Mouse (Mus musculus) lung, postnatal 10 days (tissue): ENCODE data around the gene Pi4k2b.
A peak's percentile ranks its signal among the peaks of the same experiment; 100 is the strongest.

ENCODE experiments used
- DNase-seq: peaks from one replicate; pipeline ENCODE4 v3.0.0; 2021

Pi4k2b gene

DNA sequence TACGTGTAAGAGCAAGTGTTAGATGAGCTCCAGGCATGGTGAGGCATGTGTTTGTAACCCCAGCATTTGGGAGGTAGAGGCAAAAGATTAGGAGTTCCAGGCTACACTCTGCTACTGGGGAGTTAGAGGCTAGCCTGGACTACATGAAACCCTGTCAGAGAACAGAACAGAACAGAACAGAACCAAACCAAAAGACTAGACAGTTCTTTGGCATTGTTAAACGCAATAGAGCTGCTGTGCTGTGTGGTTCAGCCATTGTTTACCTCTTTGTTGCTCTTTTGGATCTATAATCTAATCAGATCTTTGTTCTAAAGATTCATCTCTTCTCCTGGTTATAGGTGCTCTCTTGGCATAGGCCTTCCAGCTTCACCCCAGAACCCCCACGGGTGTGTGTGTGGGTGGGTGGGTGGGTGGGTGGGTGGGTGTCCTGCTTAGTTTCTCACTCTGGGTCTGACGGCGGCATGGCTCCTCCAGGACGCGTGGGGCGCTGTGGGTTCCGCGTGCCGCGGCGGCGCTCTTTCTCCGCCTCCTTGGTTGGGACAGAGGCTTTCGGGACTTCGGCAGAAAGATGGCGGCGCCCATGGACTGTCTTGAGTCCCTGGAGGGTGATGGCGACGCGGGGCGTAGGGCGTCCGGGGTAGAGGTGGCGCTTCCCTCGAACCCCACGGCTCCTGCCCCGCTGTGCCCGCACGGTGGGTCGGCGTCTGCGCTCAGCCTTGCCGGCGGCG is 41.3 kb downstream of the Pi4k2b start:
- DNase-seq, result peak; percentile 92

DNA sequence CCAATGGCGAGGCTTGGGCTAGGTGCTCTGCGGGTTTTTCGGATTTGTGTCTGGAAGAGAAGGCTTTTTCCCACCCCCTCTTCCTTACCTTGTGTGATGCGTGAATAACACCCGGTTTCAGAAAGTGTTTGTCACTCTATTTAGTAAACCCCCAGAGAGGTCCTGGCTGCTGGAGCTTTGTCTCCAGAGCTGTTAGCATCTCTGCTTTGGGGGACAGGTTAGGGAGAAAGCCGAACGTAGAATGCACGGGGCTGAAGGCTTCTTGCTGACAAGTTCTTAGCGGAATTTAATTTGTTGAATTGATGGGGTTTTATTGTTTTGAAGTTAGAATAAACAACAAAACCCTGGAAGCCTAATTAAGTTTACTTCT is 41.9 kb downstream of the Pi4k2b start:
- no peak for DNase-seq

GRCm38 (mm10) chr5:52783957-52784356 is 42.6 kb downstream of the Pi4k2b start:
- no peak for DNase-seq

DNA sequence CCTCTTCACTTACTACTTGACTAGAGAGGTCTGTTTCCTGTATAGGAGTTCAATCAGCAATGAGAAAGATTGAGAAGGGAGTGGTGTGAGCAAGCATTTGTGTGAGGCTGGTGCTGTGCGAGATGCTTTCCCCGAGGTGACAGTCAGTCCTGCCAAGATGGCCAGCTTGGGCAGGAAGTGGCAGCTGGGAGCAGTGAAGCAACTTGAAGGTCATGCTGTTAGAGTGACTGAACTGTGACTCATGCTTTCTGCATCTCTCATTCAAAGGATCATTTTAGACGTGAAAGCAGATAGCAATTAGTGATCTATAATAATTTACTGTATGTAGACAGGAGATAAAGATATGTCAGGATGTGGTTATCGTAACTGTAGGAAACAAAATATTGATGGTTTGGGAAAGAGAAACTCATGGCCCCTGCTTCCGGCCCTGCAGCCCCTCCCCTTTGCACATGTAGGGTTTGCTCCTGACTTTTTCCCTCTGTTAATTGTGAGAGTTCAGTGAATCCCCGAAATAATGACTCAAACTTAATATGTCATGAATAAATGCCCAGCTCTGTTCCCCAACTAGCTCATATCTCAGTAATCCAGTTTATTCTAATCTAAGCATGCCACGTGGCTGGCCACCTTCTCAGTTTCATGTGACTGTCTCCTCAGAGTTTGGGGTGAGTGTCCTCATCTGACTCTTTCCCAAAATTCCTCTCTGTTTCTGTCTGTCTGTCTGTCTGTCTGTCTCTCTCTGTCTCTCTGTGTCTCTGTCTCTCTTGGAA is 45.4 kb downstream of the Pi4k2b start:
- DNase-seq, result no peak

GRCm38 (mm10) chr5:52793230-52793629 is 51.9 kb downstream of the Pi4k2b start:
- DNase-seq, result no peak

DNA sequence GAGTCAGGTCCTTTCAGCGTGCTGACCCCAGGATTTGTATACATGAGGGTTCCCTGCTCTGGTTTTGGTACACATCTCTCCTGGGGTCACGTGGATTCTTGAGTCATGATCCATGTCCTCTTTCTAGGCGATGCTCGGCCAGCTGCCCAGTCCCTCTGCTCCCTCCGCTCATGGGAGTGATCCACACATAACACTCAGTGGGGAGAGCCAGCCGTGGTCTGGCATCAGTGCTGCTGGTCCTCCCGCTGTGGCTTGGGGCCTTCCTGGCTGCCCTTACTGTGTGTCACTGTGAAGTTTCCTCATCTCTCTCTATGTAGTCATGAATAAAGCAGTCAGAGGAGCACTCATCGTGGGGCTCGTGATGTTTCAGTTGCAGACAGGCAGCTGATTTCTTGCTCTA is 52.7 kb downstream of the Pi4k2b start:
- no peak for DNase-seq

DNA sequence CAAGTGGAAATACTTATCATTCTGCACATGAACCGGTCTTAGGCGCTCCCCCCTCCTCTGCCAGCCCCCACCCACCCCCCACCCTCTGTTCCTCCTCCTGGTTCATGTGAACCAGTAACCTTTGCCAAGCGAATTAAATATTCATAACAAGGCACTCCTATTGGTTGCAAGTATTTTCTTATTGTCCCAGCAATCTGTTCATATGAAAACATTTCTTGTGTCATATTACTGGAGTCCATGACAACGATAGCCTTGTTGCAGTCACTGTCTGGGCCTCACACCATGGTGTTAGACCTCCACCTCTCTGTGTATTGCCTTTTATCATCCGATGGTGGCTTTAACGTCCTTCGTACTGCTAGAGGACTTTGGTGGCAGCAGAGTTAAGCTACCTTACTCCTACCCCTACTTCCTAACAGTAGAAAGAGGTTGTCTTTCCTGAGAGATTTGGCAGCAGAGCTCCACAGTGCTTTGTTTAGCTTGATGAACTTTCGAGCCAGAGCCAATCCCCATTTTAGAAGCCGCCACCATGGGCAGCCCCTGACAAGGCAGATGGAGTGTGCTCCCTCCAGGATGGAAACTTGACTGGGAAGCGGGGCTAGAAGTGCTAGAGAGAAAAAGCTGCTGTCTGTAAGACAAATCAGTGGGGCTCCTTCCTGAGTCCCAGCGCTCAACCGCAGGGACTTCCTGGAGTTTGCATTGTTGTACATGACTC is 58.1 kb downstream of the Pi4k2b start:
- DNase-seq, result no peak

DNA sequence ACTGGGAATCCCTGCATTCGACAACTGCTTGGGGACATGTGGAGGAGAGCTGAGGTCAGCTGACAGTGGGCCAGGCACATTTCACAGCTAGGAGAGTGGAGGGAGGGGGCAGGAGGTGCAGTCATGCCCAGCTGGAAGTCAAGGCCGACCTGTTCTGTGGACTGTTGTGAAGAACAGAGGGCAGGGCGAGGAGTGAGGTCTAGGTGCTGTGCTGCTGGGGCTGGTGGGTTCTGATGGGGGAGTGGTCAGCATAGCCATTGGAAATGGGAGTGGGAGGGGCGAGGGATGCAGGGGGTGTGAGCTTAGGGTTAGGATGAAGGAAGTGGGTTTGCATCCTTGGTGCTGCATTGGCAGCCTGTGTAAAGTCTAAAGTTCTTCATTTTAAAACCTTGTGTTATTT is 64.4 kb downstream of the Pi4k2b start:
- DNase-seq, result no peak

DNA sequence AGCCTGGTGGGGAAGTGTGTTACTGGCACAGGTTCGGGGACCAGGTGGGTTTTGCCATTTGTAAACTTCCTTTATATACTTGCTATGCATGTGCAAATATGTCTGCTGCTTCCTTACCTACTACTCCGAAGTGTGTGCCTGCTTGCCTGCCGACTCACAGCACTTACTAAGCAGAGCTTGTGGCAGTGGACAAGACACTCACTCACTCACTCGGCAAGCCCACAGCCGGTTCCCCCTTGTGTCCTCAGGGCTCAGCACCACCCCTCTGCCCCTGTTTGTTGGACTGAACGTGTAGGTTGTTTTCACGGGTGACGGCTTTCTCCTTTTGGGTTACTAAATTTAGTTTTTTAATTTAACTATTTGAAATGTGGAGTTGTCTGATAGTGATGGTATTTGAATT is 65.0 kb downstream of the Pi4k2b start:
- DNase-seq, result no peak

DNA sequence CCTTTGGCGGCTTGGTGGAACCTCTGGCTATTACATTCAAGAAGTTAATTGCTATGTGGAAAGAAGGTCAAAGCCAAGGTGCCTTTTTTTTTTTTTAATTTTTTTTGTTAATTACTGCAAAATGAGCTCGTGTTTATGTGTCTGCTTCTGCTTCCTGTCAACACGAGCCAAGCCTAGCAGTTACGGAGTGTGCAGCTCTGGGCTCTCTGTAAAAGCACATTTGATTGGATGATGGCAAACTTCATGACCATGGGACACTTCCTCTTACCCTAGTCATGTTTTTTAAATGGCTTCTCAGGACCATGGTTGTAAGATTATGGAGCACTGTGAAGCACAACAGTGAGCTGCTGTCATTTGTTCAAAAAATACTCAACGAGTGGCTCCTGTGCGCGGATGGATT is 65.7 kb downstream of the Pi4k2b start:
- DNase-seq, result no peak

GRCm38 (mm10) chr5:52810446-52810845 is 69.1 kb downstream of the Pi4k2b start:
- DNase-seq, result no peak

GRCm38 (mm10) chr5:52811056-52811455 is 69.7 kb downstream of the Pi4k2b start:
- no peak for DNase-seq

GRCm38 (mm10) chr5:52812456-52812855 is 71.1 kb downstream of the Pi4k2b start:
- no peak for DNase-seq

GRCm38 (mm10) chr5:52813312-52813711 is 71.9 kb downstream of the Pi4k2b start:
- no peak for DNase-seq

GRCm38 (mm10) chr5:52818676-52819075 is 77.3 kb downstream of the Pi4k2b start:
- no peak for DNase-seq
